Mouse (Mus musculus): ENCODE measurements around the gene Kcnma1. TPM values are rescaled to one million over a fixed set of nuclear protein-coding genes. Genes with fewer than 3 reads are reported as not detected.

Gene Kcnma1
- polyA plus RNA-seq, 1 experiment from 2014 or later: 0.31 TPM

DNA sequence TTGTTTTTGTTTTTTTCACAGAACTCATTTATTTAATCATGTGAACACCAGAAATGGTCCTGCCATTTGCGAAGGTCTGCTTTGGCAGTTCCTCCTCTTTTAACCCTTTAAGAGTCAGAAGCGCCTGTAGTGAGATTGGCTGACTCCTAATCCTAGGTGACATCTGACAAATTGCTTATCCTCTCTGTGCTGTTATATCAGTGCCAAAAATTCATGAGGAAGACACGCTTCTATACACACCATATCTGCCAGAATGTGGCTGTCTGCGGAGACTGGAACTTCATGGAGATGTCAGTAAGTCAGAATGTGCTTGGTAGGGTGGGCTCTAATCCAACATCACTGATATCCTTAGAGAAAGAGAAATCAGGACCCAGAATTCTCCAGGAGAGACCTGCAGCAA is 157.3 kb downstream of the Kcnma1 start:
- no peaks in the 10 kb centered on the region for H3K4me1 ChIP-seq (ENCODE audit: control insufficient read depth in 2 of 2, insufficient read depth in 2 of 2, low read length in 2 of 2)
- no peak overlapping the region for H3K27ac ChIP-seq (replicated peaks in 1 of 2; ENCODE audit: control insufficient read depth in 1 of 2, insufficient read depth in 1 of 2, low read depth in 2 of 2, low read length in 2 of 2)
- no peaks in the 10 kb centered on the region for H3K27me3 ChIP-seq (ENCODE audit: control insufficient read depth, insufficient read depth, low read length)
- H3K9ac ChIP-seq (ENCODE audit: low read length): no peak overlapping the region
- H3K36me3 ChIP-seq (ENCODE audit: control insufficient read depth, insufficient read depth, low read length): no peaks in the 10 kb centered on the region
- no peak overlapping the region for H3K4me3 ChIP-seq (ENCODE audit: control insufficient read depth in 1 of 2, insufficient read depth in 1 of 2, low read depth in 1 of 2, low read length in 2 of 2)
- no peaks in the 10 kb centered on the region for H3K9me3 ChIP-seq (ENCODE audit: control insufficient read depth, low read length)
- WGBS: 79% methylated on average over 4 of the region's 4 CpGs
- no peak for ATAC-seq (ENCODE audit: insufficient number of reproducible peaks, insufficient read depth, low FRiP score, low read depth)
- no peak overlapping the region for H3K4me2 ChIP-seq (ENCODE audit: low read length)

DNA sequence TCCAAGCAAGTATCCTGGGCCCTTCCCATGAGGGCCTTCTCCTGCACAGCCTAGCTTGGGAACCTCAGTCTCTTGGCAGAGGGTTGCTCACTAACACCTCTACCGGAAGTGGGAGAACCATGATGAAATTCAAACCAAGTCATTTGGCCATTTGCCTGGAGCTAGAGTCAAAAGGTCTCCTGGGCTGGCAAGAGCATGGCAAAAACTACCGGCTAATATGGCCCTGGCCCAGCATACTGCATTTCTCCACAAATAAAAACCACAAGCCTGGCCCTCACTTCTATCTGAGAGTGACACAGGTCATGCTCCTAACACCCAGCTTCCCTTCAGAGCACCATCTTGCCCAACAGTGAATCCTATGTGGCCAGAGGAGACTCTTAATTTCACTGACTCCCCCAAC is 159.3 kb downstream of the Kcnma1 start:
- WGBS: 75% methylated on average over 2 of the region's 2 CpGs
- Histone ChIP-seq H3K27ac (replicated peaks in 1 of 2; ENCODE audit: control insufficient read depth in 1 of 2, insufficient read depth in 1 of 2, low read depth in 2 of 2, low read length in 2 of 2) (no peak overlapping the region), H3K27me3 (ENCODE audit: control insufficient read depth, insufficient read depth, low read length) (no peaks in the 10 kb centered on the region), H3K9me3 (ENCODE audit: control insufficient read depth, low read length) (no peaks in the 10 kb centered on the region), H3K9ac (ENCODE audit: low read length) (no peak overlapping the region), H3K4me3 (ENCODE audit: control insufficient read depth in 1 of 2, insufficient read depth in 1 of 2, low read depth in 1 of 2, low read length in 2 of 2) (no peak overlapping the region), H3K4me1 (ENCODE audit: control insufficient read depth in 2 of 2, insufficient read depth in 2 of 2, low read length in 2 of 2) (no peaks in the 10 kb centered on the region), H3K36me3 (ENCODE audit: control insufficient read depth, insufficient read depth, low read length) (no peaks in the 10 kb centered on the region), H3K4me2 (ENCODE audit: low read length) (no peak overlapping the region)
- no peak for ATAC-seq (ENCODE audit: insufficient number of reproducible peaks, insufficient read depth, low FRiP score, low read depth)

DNA sequence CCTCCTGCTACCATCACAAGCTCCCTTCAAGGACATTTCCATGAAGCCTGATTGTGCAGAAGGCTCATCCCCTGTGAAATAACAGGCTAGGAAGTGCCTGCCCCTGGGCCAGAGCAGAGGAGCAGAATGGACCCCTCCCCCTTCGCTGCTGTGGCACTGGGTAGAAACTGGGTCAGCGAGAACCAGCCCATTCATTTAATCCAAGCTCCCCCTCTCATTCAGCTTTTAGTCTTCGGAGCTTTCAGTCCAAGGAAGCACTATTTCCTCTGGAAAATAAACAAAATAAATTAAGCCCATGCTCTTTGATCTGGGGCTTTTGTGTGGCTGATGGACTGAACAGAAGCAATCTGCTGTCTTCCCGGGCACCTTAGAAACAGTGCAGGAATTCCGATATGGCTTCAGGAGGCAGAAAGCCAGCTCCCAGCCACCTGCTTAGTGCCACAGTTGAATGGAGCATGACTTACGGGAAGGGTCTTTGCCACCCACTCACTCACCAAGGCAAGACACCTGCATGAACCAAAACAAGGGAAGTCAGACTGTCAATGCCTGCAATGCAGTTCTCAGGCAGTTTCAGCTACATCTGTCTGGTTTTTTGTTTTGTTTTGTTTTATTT is 165.7 kb downstream of the Kcnma1 start:
- 62% methylated on average over 6 of the region's 6 CpGs for WGBS
- no peaks in the 10 kb centered on the region for H3K4me1 ChIP-seq (ENCODE audit: control insufficient read depth in 2 of 2, insufficient read depth in 2 of 2, low read length in 2 of 2)
- no peak overlapping the region for H3K4me3 ChIP-seq (ENCODE audit: control insufficient read depth in 1 of 2, insufficient read depth in 1 of 2, low read depth in 1 of 2, low read length in 2 of 2)

DNA sequence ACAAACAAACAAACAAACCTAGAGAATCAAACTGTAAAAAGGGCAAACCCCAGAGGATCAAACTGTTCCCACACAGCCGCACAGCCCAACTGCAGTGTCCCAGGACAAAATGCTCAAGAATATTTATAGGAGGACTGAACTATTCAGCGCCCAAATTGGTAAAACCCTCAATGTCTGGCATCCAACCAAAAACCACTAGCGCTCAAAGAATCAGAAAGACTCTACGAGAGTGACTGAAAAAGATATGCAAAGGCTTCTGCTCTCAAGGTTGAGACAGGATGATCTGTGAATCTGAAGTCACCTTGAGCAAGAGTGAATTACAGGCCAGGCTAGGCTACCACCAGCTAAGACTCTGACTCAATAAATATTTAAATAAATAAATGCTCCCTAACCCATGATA is 167.6 kb downstream of the Kcnma1 start:
- Histone ChIP-seq H3K4me1 (ENCODE audit: control insufficient read depth in 2 of 2, insufficient read depth in 2 of 2, low read length in 2 of 2) (no peaks in the 10 kb centered on the region), H3K27me3 (ENCODE audit: control insufficient read depth, insufficient read depth, low read length) (peaks cover 5% of the 10 kb centered on the region; the same call in 1 of the 2 replicates), H3K4me3 (ENCODE audit: control insufficient read depth in 1 of 2, insufficient read depth in 1 of 2, low read depth in 1 of 2, low read length in 2 of 2) (no peak overlapping the region), H3K36me3 (ENCODE audit: control insufficient read depth, insufficient read depth, low read length) (no peaks in the 10 kb centered on the region), H3K4me2 (ENCODE audit: low read length) (no peak overlapping the region), H3K9me3 (ENCODE audit: control insufficient read depth, low read length) (no peaks in the 10 kb centered on the region), H3K9ac (ENCODE audit: low read length) (no peak overlapping the region), H3K27ac (replicated peaks in 1 of 2; ENCODE audit: control insufficient read depth in 1 of 2, insufficient read depth in 1 of 2, low read depth in 2 of 2, low read length in 2 of 2) (no peak overlapping the region)
- no peak for ATAC-seq (ENCODE audit: insufficient number of reproducible peaks, insufficient read depth, low FRiP score, low read depth)
- WGBS: 81% methylated on average over 4 of the region's 4 CpGs

More for the DNA sequence above, 165.7 kb downstream of the Kcnma1 start:
- no peak overlapping the region for H3K9ac ChIP-seq (ENCODE audit: low read length)
- no peak overlapping the region for H3K27ac ChIP-seq (replicated peaks in 1 of 2; ENCODE audit: control insufficient read depth in 1 of 2, insufficient read depth in 1 of 2, low read depth in 2 of 2, low read length in 2 of 2)
- H3K9me3 ChIP-seq (ENCODE audit: control insufficient read depth, low read length): no peaks in the 10 kb centered on the region
- no peak for ATAC-seq (ENCODE audit: insufficient number of reproducible peaks, insufficient read depth, low FRiP score, low read depth)
- no peaks in the 10 kb centered on the region for H3K36me3 ChIP-seq (ENCODE audit: control insufficient read depth, insufficient read depth, low read length)
- H3K27me3 ChIP-seq (ENCODE audit: control insufficient read depth, insufficient read depth, low read length): peaks cover 5% of the 10 kb centered on the region; the same call in 1 of the 2 replicates
- H3K4me2 ChIP-seq (ENCODE audit: low read length): no peak overlapping the region

DNA sequence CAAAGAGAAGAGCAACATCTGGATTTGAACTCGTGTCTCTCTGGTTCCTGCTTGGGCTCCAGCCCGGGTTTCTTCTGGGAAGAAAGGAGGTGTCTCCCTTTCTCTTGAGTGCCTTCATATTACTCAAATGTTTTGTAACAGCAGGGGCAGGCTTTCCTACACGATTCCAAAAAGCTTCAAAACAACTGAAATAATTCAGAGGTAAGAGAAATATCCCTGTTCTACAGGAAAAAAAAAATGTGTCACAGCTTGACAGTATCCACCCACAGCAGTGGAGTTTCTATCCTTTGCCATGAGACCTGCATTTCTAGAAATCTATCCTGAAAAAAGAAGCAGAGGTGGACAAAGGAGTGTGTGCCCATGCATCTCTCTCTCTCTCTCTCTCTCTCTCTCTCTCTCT is 172.3 kb downstream of the Kcnma1 start:
- Histone ChIP-seq H3K27me3 (ENCODE audit: control insufficient read depth, insufficient read depth, low read length) (no peaks in the 10 kb centered on the region), H3K4me2 (ENCODE audit: low read length) (no peak overlapping the region), H3K9me3 (ENCODE audit: control insufficient read depth, low read length) (no peaks in the 10 kb centered on the region), H3K27ac (replicated peaks in 1 of 2; ENCODE audit: control insufficient read depth in 1 of 2, insufficient read depth in 1 of 2, low read depth in 2 of 2, low read length in 2 of 2) (no peak overlapping the region), H3K4me1 (ENCODE audit: control insufficient read depth in 2 of 2, insufficient read depth in 2 of 2, low read length in 2 of 2) (no peaks in the 10 kb centered on the region), H3K9ac (ENCODE audit: low read length) (no peak overlapping the region), H3K4me3 (ENCODE audit: control insufficient read depth in 1 of 2, insufficient read depth in 1 of 2, low read depth in 1 of 2, low read length in 2 of 2) (no peak overlapping the region), H3K36me3 (ENCODE audit: control insufficient read depth, insufficient read depth, low read length) (no peaks in the 10 kb centered on the region)
- 74% methylated on average over 3 of the region's 3 CpGs for WGBS
- no peak for ATAC-seq (ENCODE audit: insufficient number of reproducible peaks, insufficient read depth, low FRiP score, low read depth)

DNA sequence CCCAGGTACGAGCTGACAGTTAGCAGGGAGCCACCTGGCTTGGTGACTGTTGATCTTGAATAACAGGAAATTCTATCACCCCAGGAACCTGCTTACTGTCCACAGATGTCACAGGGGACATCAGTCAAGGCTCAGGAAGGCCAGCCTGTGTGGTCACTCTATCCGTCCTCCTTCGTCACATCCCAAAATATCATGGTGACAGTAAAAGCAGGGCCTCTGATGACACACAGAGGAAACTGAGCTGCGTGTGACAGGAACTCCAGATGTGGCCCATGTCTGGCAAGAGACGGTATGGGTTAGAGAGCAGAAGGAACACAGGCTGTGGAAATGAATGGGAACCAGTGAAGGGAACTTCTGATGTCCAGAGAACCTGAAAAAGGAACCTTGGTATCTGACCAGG is 174.7 kb downstream of the Kcnma1 start:
- ATAC-seq (ENCODE audit: insufficient number of reproducible peaks, insufficient read depth, low FRiP score, low read depth): no peak
- H3K27me3 ChIP-seq (ENCODE audit: control insufficient read depth, insufficient read depth, low read length): no peaks in the 10 kb centered on the region
- no peak overlapping the region for H3K4me3 ChIP-seq (ENCODE audit: control insufficient read depth in 1 of 2, insufficient read depth in 1 of 2, low read depth in 1 of 2, low read length in 2 of 2)
- WGBS: 60% methylated on average over 5 of the region's 5 CpGs
- no peaks in the 10 kb centered on the region for H3K36me3 ChIP-seq (ENCODE audit: control insufficient read depth, insufficient read depth, low read length)
- H3K27ac ChIP-seq (replicated peaks in 1 of 2; ENCODE audit: control insufficient read depth in 1 of 2, insufficient read depth in 1 of 2, low read depth in 2 of 2, low read length in 2 of 2): no peak overlapping the region
- H3K4me1 ChIP-seq (ENCODE audit: control insufficient read depth in 2 of 2, insufficient read depth in 2 of 2, low read length in 2 of 2): no peaks in the 10 kb centered on the region
- H3K9ac ChIP-seq (ENCODE audit: low read length): no peak overlapping the region
- H3K9me3 ChIP-seq (ENCODE audit: control insufficient read depth, low read length): no peaks in the 10 kb centered on the region
- no peak overlapping the region for H3K4me2 ChIP-seq (ENCODE audit: low read length)

DNA sequence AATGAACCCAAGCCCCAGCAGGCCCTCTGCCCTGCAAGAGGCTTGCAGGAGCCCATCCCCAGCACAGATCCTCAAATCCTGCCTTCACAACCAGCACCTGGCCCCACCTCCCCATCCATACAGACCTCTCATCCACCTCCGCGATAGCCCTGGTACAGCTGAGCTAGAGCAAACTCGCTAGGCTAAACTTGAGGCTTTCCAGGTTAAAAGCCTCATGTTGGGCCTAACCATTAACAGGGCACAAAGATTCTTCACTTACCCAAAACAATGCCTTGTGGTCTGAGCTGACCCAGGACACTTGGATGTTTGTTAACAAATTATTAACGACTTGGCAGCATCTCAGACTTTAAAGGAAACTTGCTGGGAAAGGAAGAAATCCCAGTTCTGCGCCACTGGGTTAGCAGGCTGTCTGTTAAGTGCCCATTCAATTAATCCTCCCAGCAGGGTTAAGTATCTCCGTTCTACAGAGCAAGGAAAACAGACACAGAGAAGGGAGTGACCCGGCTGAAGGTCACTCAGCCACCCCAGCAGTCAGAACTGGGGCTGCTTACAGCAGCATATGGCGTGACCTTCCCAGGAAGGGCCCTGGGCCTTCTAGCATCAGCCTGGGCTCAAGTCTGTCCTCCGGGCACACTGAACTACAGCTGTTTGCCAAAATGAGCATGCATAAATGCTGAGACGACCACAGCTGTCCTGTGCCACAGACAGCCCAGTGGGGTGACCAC is 178.7 kb downstream of the Kcnma1 start:
- no peaks in the 10 kb centered on the region for H3K9me3 ChIP-seq (ENCODE audit: control insufficient read depth, low read length)
- no peaks in the 10 kb centered on the region for H3K4me1 ChIP-seq (ENCODE audit: control insufficient read depth in 2 of 2, insufficient read depth in 2 of 2, low read length in 2 of 2)
- ATAC-seq (ENCODE audit: insufficient number of reproducible peaks, insufficient read depth, low FRiP score, low read depth): no peak
- no peaks in the 10 kb centered on the region for H3K36me3 ChIP-seq (ENCODE audit: control insufficient read depth, insufficient read depth, low read length)
- WGBS: 54% methylated on average over 10 of the region's 10 CpGs
- H3K27me3 ChIP-seq (ENCODE audit: control insufficient read depth, insufficient read depth, low read length): no peaks in the 10 kb centered on the region
- H3K4me2 ChIP-seq (ENCODE audit: low read length): no peak overlapping the region
- H3K9ac ChIP-seq (ENCODE audit: low read length): no peak overlapping the region
- H3K4me3 ChIP-seq (ENCODE audit: control insufficient read depth in 1 of 2, insufficient read depth in 1 of 2, low read depth in 1 of 2, low read length in 2 of 2): no peak overlapping the region
- H3K27ac ChIP-seq (replicated peaks in 1 of 2; ENCODE audit: control insufficient read depth in 1 of 2, insufficient read depth in 1 of 2, low read depth in 2 of 2, low read length in 2 of 2): no peak overlapping the region
